Mouse (Mus musculus) heart, postnatal 0 days (tissue): Measurements from ENCODE around the gene Fhit. TPM values are rescaled to one million over a fixed set of nuclear protein-coding genes. Genes with fewer than 3 reads are reported as not detected.

Source experiments
- ATAC-seq: fragments of 200-750 bp; cut with Nextera tagmentation; 2 replicates; pipeline ENCODE4 v1.8.0; 2017; ENCODE audit warnings: low read depth, moderate number of reproducible peaks, moderate library complexity; ENCODE audit not compliant: insufficient read depth
- DNase-seq: peaks from one replicate; pipeline ENCODE4 v3.0.0-alpha.2; 2016; ENCODE audit warnings: low spot score
- H3K27ac ChIP-seq: fragments of 300-500 bp; sonication (generic); 2 replicates; pipeline ENCODE4 v1.5.1; 2014; ENCODE audit warnings: low read depth, mild to moderate bottlenecking
- H3K27me3 ChIP-seq: fragments of 300-500 bp; sonication (generic); 2 replicates; pipeline ENCODE4 v1.6.1; 2014; ENCODE audit warnings: low read length, mixed read lengths; ENCODE audit not compliant: control insufficient read depth, insufficient read depth
- H3K36me3 ChIP-seq: fragments of 300-500 bp; sonication (generic); replicated peaks from 2 replicates; pipeline ENCODE4 v1.6.1; 2014; ENCODE audit warnings: low read length, mixed read lengths; ENCODE audit not compliant: control insufficient read depth, insufficient read depth
- H3K4me1 ChIP-seq: fragments of 300-500 bp; sonication (generic); 2 replicates; pipeline ENCODE4 v1.6.1; 2014; ENCODE audit warnings: antibody characterized with exemption; ENCODE audit not compliant: control insufficient read depth, insufficient read depth
- H3K4me2 ChIP-seq: fragments of 300-500 bp; sonication (generic); 2 replicates; pipeline ENCODE4 v1.6.1; 2014; ENCODE audit warnings: low read depth, mild to moderate bottlenecking, low read length, moderate library complexity
- H3K4me3 ChIP-seq: fragments of 300-500 bp; sonication (generic); 2 replicates; pipeline ENCODE4 v1.5.1; 2014; ENCODE audit warnings: low read depth, low read length
- H3K9ac ChIP-seq: fragments of 300-500 bp; sonication (generic); replicated peaks from 2 replicates; pipeline ENCODE4 v1.6.1; 2014; ENCODE audit warnings: low read depth, low read length, mixed read lengths
- H3K9me3 ChIP-seq: fragments of 300-500 bp; sonication (generic); replicated peaks from 2 replicates; pipeline ENCODE4 v1.6.1; 2016; ENCODE audit warnings: low read length; ENCODE audit not compliant: control insufficient read depth
- CTCF ChIP-seq: IDR thresholded peaks from 2 replicates; pipeline ENCODE4 v1.5.1; 2016; ENCODE audit warnings: antibody characterized with exemption, control low read depth, low read depth
- EP300 ChIP-seq: IDR thresholded peaks from 2 replicates; pipeline ENCODE4 v1.6.1; 2016; ENCODE audit warnings: antibody characterized with exemption, low read depth
- WGBS: fragments of 180-500 bp; shearing (Covaris S2); extraction: QIAGEN DNeasy Blood & Tissue Kit; methylation state at CpG from one replicate; pipeline ENCODE4 v1.1.7; 2014; 5-methylcytosine and 5-hydroxymethylcytosine counted together
- polyA plus RNA-seq: library from polyadenylated mRNA; unstranded; fragments of >200 nt; fragmentation: Nextera tagmentation; extraction: Ambion mirVana; gene quantifications from 2 replicates; pipeline ENCODE4 v1.2.1, GENCODE M21; 2015
- total RNA-seq: library from RNA; depleted of rRNA; stranded (reverse); fragments of >200 nt; gene quantifications from 2 replicates; pipeline ENCODE4 v1.2.3, GENCODE M21; 2014; ENCODE audit warnings: low replicate concordance

The Fhit gene
- total and polyA plus RNA-seq, 2 experiments from 2014 or later, result 4.1 to 5.2 TPM

GRCm38 (mm10) chr14:9634247-9634991, 1527.4 kb downstream of the Fhit start:
- Histone ChIP-seq H3K4me3 (no peak overlapping the region), H3K27me3 (no peaks in the 10 kb centered on the region), H3K36me3 (no peaks in the 10 kb centered on the region), H3K27ac (no peak overlapping the region), H3K9ac (no peak overlapping the region), H3K9me3 (no peaks in the 10 kb centered on the region), H3K4me1 (no peaks in the 10 kb centered on the region), H3K4me2 (no peak overlapping the region)
- DNase-seq (no peak), ATAC-seq (no peak)
- no peak for TF ChIP-seq CTCF
- WGBS, result 69% methylated on average over 1 of the region's 1 CpGs

- no peaks in the 10 kb centered on the region for H3K9me3 ChIP-seq
- H3K4me1 ChIP-seq, result no peaks in the 10 kb centered on the region
- no peak overlapping the region for H3K9ac ChIP-seq
- no peak overlapping the region for H3K27ac ChIP-seq
- TF ChIP-seq CTCF, result no peak
- TF ChIP-seq EP300, result no peak
- ATAC-seq, result no peak
- no peak overlapping the region for H3K4me3 ChIP-seq
- no peak for DNase-seq
- no peak overlapping the region for H3K4me2 ChIP-seq
- H3K27me3 ChIP-seq, result no peaks in the 10 kb centered on the region
- no peaks in the 10 kb centered on the region for H3K36me3 ChIP-seq
- 48% methylated on average over 3 of the region's 3 CpGs for WGBS
These were observed 1529.3 kb downstream of the Fhit start for GRCm38 (mm10) chr14:9632537-9632936.

- Histone ChIP-seq H3K27ac (no peak overlapping the region), H3K27me3 (no peaks in the 10 kb centered on the region), H3K9ac (no peak overlapping the region), H3K9me3 (no peaks in the 10 kb centered on the region), H3K4me3 (no peak overlapping the region), H3K4me2 (no peak overlapping the region), H3K36me3 (no peaks in the 10 kb centered on the region), H3K4me1 (no peaks in the 10 kb centered on the region)
- no peak for ATAC-seq
- no peak for TF ChIP-seq EP300
- TF ChIP-seq CTCF, result no peak
- DNase-seq, result no peak
- WGBS, result 79% methylated on average over 6 of the region's 6 CpGs
These were observed 1538.4 kb downstream of the Fhit start for GRCm38 (mm10) chr14:9623219-9624043.

- Histone ChIP-seq H3K4me3 (no peak overlapping the region), H3K27me3 (no peaks in the 10 kb centered on the region), H3K9me3 (no peaks in the 10 kb centered on the region), H3K9ac (no peak overlapping the region), H3K27ac (no peak overlapping the region), H3K36me3 (no peaks in the 10 kb centered on the region), H3K4me1 (no peaks in the 10 kb centered on the region), H3K4me2 (no peak overlapping the region)
- DNase-seq, result no peak
- WGBS, result 35% methylated on average over 3 of the region's 3 CpGs
- no peak for ATAC-seq
- TF ChIP-seq CTCF, result no peak
- TF ChIP-seq EP300, result no peak
These were observed 1540.8 kb downstream of the Fhit start for GRCm38 (mm10) chr14:9620902-9621540.

- no peak for DNase-seq
- 8% methylated on average over 1 of the region's 1 CpGs for WGBS
- H3K27ac ChIP-seq, result no peak overlapping the region
- H3K9me3 ChIP-seq, result no peaks in the 10 kb centered on the region
- no peak overlapping the region for H3K4me2 ChIP-seq
- ATAC-seq, result no peak
- H3K4me1 ChIP-seq, result no peaks in the 10 kb centered on the region
- no peak overlapping the region for H3K4me3 ChIP-seq
- no peaks in the 10 kb centered on the region for H3K36me3 ChIP-seq
- H3K27me3 ChIP-seq, result no peaks in the 10 kb centered on the region
- H3K9ac ChIP-seq, result no peak overlapping the region
- TF ChIP-seq CTCF (no peak), EP300 (no peak)
These were observed 1542.0 kb downstream of the Fhit start for GRCm38 (mm10) chr14:9619840-9620239.
